Mouse (Mus musculus) CH12.LX (cell line): ENCODE results near the gene Man2b2. TPM values are rescaled to one million over a fixed set of nuclear protein-coding genes. Genes with fewer than 3 reads are reported as not detected.

Experiments
- DNase-seq: peaks from one replicate; pipeline ENCODE4 v3.0.0-alpha.2; 2013; ENCODE audit errors: extremely low read depth
- H3K27ac ChIP-seq: 2 replicates; pipeline ENCODE4 v1.5.1; 2012; ENCODE audit warnings: low read depth, mild to moderate bottlenecking, control low read depth, moderate library complexity; ENCODE audit not compliant: insufficient read depth
- H3K27me3 ChIP-seq: replicated peaks from 2 replicates; pipeline ENCODE3; 2012; ENCODE audit warnings: inconsistent platforms
- H3K36me3 ChIP-seq, 2 experiments: replicated peaks in 1 of 2; 2 replicates each; pipeline versions ENCODE3 to v1.6.1; 2012; ENCODE audit warnings: inconsistent platforms in 1 of 2, low read length in 1 of 2, mild to moderate bottlenecking in 1 of 2, mixed read lengths in 1 of 2, moderate library complexity in 1 of 2; ENCODE audit not compliant: control insufficient read depth in 1 of 2, insufficient read depth in 1 of 2
- H3K4me1 ChIP-seq, 2 experiments: 2 replicates each; pipeline ENCODE4 v1.6.1; 2012; ENCODE audit warnings: inconsistent platforms in 1 of 2, moderate library complexity in 1 of 2; ENCODE audit not compliant: insufficient read depth in 2 of 2, control insufficient read depth in 1 of 2
- H3K4me2 ChIP-seq: 2 replicates; pipeline ENCODE4 v1.6.1; 2012; ENCODE audit warnings: low read depth, mild to moderate bottlenecking, control low read depth; ENCODE audit not compliant: poor library complexity, insufficient read depth, severe bottlenecking
- H3K4me3 ChIP-seq, 3 experiments: fragments of 150-350 bp in 1 of 3; sonication (generic) in 1 of 3; replicated peaks in 1 of 3; 2 replicates each; pipeline versions ENCODE3 to v1.5.1; 2011 to 2012; ENCODE audit warnings: low read depth in 2 of 3, low read length in 2 of 3, mild to moderate bottlenecking in 2 of 3, moderate library complexity in 2 of 3, control low read depth in 1 of 3, improper control_type of control experiment in 1 of 3, inconsistent platforms in 1 of 3, mixed read lengths in 1 of 3; ENCODE audit not compliant: poor library complexity in 1 of 3
- H3K79me2 ChIP-seq: replicated peaks from 2 replicates; pipeline ENCODE4 v1.6.1; 2012; ENCODE audit warnings: mild to moderate bottlenecking, moderate library complexity; ENCODE audit not compliant: control insufficient read depth, poor library complexity, insufficient read depth, severe bottlenecking; ENCODE audit errors: extremely low read depth
- H3K9ac ChIP-seq: 2 replicates; pipeline ENCODE4 v1.6.1; 2012; ENCODE audit warnings: low read depth, mild to moderate bottlenecking, control low read depth, moderate library complexity; ENCODE audit not compliant: insufficient read depth
- H3K9me3 ChIP-seq: replicated peaks from 2 replicates; pipeline ENCODE3; 2012; ENCODE audit warnings: low read length, inconsistent platforms, mixed read lengths
- BHLHE40 ChIP-seq: IDR thresholded peaks from 2 replicates; pipeline ENCODE4 v1.6.1; 2011; ENCODE audit warnings: mild to moderate bottlenecking, low read depth, low read length, improper control_type of control experiment
- CHD2 ChIP-seq: IDR thresholded peaks from 2 replicates; pipeline ENCODE4 v1.6.1; 2011; ENCODE audit warnings: low read length, improper control_type of control experiment
- ELF1 ChIP-seq: IDR thresholded peaks from 2 replicates; pipeline ENCODE4 v1.6.1; 2014; ENCODE audit warnings: low read depth, mild to moderate bottlenecking, inconsistent platforms, low read length, improper control_type of control experiment
- GABPA ChIP-seq: IDR thresholded peaks from 2 replicates; pipeline ENCODE4 v1.6.1; 2012; ENCODE audit warnings: low read depth, low read length, improper control_type of control experiment, inconsistent platforms; ENCODE audit not compliant: insufficient replicate concordance
- JUND ChIP-seq: conservative IDR thresholded peaks from 2 replicates; pipeline ENCODE4 v1.6.1; 2011; ENCODE audit warnings: low read depth, low read length, improper control_type of control experiment
- KAT2A ChIP-seq: IDR thresholded peaks from 2 replicates; pipeline ENCODE4 v1.6.1; 2012; ENCODE audit warnings: low read length, improper control_type of control experiment, inconsistent platforms; ENCODE audit not compliant: insufficient replicate concordance
- MAFK ChIP-seq: IDR thresholded peaks from 2 replicates; pipeline ENCODE4 v1.6.1; 2011; ENCODE audit warnings: low read length, improper control_type of control experiment; ENCODE audit not compliant: insufficient replicate concordance
- MAX ChIP-seq: IDR thresholded peaks from 2 replicates; pipeline ENCODE4 v1.6.1; 2011; ENCODE audit warnings: low read length, improper control_type of control experiment
- MAZ ChIP-seq: IDR thresholded peaks from 2 replicates; pipeline ENCODE4 v1.6.1; 2012; ENCODE audit warnings: low read depth, mild to moderate bottlenecking, inconsistent platforms, low read length, improper control_type of control experiment, moderate library complexity
- MEF2A ChIP-seq: IDR thresholded peaks from 2 replicates; pipeline ENCODE4 v1.6.1; 2014; ENCODE audit warnings: low read depth, mild to moderate bottlenecking, inconsistent platforms, low read length, improper control_type of control experiment, borderline replicate concordance
- MXI1 ChIP-seq: IDR thresholded peaks from 2 replicates; pipeline ENCODE4 v1.6.1; 2011; ENCODE audit warnings: mild to moderate bottlenecking, low read depth, low read length, improper control_type of control experiment
- POLR2A ChIP-seq: IDR thresholded peaks from 2 replicates; pipeline ENCODE4 v1.6.1; 2011; ENCODE audit warnings: low read depth, mild to moderate bottlenecking, improper control_type of control experiment, low read length
- RCOR1 ChIP-seq: conservative IDR thresholded peaks from 2 replicates; pipeline ENCODE4 v1.6.1; 2012; ENCODE audit warnings: low read depth, mild to moderate bottlenecking, inconsistent platforms, low read length, improper control_type of control experiment
- SIN3A ChIP-seq: IDR thresholded peaks from 2 replicates; pipeline ENCODE4 v1.6.1; 2012; ENCODE audit warnings: low read length, improper control_type of control experiment, inconsistent platforms
- SMC3 ChIP-seq: IDR thresholded peaks from 2 replicates; pipeline ENCODE4 v1.6.1; 2011; ENCODE audit warnings: low read depth, low read length, improper control_type of control experiment
- TBP ChIP-seq: conservative IDR thresholded peaks from 2 replicates; pipeline ENCODE4 v1.6.1; 2011; ENCODE audit warnings: low read depth, low read length, improper control_type of control experiment
- USF1 ChIP-seq: IDR thresholded peaks from 2 replicates; pipeline ENCODE4 v1.6.1; 2014; ENCODE audit warnings: low read depth, mild to moderate bottlenecking, inconsistent platforms, low read length, improper control_type of control experiment
- USF2 ChIP-seq: conservative IDR thresholded peaks from 2 replicates; pipeline ENCODE4 v1.6.1; 2011; ENCODE audit warnings: low read depth, low read length, improper control_type of control experiment
- ZMIZ1 ChIP-seq: IDR thresholded peaks from 2 replicates; pipeline ENCODE4 v1.6.1; 2012; ENCODE audit warnings: low read depth, mild to moderate bottlenecking, inconsistent platforms, low read length, improper control_type of control experiment
- dilution Hi-C: fragments of 300-500 bp; cut with MboI; formaldehyde crosslinking; loops from 2 replicates; pipeline ENCODE4 v1.14.3; 2020; ENCODE audit warnings: low sequenced_read_pairs; ENCODE audit not compliant: extremely low pct_unique_long_range_greater_than_20kb, extremely low pct_ligation_motif_present
- in situ Hi-C: fragments of 300-500 bp; cut with MboI; formaldehyde crosslinking; loops from 3 replicates; pipeline ENCODE4 v1.14.3; 2019; ENCODE audit warnings: low sequenced_read_pairs, low pct_ligation_motif_present, low pct_unique_long_range_greater_than_20kb, mixed read lengths
- polyA plus RNA-seq: library from polyadenylated mRNA; unstranded; fragments of >175 nt; gene quantifications from 2 replicates; pipeline ENCODE4 v1.2.1, GENCODE M21; 2012; ENCODE audit warnings: low read depth; ENCODE audit not compliant: insufficient read length
- total RNA-seq, 2 experiments: library from RNA; depleted of rRNA; stranded (reverse); fragments of 300-350 nt in 1 of 2; fragments of >200 nt in 1 of 2; gene quantifications; 2 replicates each; pipeline ENCODE4 v1.2.3; 2012 to 2014

Gene Man2b2
- total and polyA plus RNA-seq, 3 experiments: 11.9 to 39.4 (median 29.9) TPM

GRCm38 (mm10) chr5:36857546-36857945, 27.1 kb upstream of the Man2b2 start:
- H3K79me2 ChIP-seq: no peaks in the 10 kb centered on the region
- dilution Hi-C loops: no loop called here
- DNase-seq: no peak

GRCm38 (mm10) chr5:36856529-36856928, 26.1 kb upstream of the Man2b2 start:
- H3K79me2 ChIP-seq: no peaks in the 10 kb centered on the region
- no peak overlapping the region for H3K9ac ChIP-seq
- no peaks in the 10 kb centered on the region for H3K4me1 ChIP-seq
- no peak for DNase-seq
- no peaks in the 10 kb centered on the region for H3K36me3 ChIP-seq
- H3K4me2 ChIP-seq: no peak overlapping the region
- in situ Hi-C loops: no loop called here
- H3K9me3 ChIP-seq: peaks cover 7% of the 10 kb centered on the region
- peaks cover 85% of the 10 kb centered on the region for H3K27me3 ChIP-seq
- TF ChIP-seq BHLHE40 (no peak), CHD2 (no peak), MEF2A (no peak), SIN3A (no peak), GABPA (no peak), MAFK (no peak), ZMIZ1 (no peak), JUND (no peak), USF1 (no peak)
- TF ChIP-seq, all 38 proteins: peak for 0
- dilution Hi-C loops: no loop called here
- Histone ChIP-seq H3K4me3 (no peak overlapping the region), H3K27ac (no peak overlapping the region)

More at GRCm38 (mm10) chr5:36857546-36857945, 27.1 kb upstream of the Man2b2 start:
- Histone ChIP-seq H3K36me3 (no peaks in the 10 kb centered on the region), H3K4me3 (no peak overlapping the region), H3K4me1 (no peaks in the 10 kb centered on the region), H3K9ac (no peak overlapping the region), H3K4me2 (no peak overlapping the region), H3K27me3 (peaks cover 89% of the 10 kb centered on the region), H3K27ac (no peak overlapping the region), H3K9me3 (peaks cover 7% of the 10 kb centered on the region)
- in situ Hi-C loops: no loop called here
- no peak for TF ChIP-seq POLR2A
- TF ChIP-seq, all 38 proteins: peak for 0

- TF ChIP-seq MXI1 (no peak), SMC3 (no peak), TBP (no peak), KAT2A (no peak), MAZ (no peak), MAX (no peak), POLR2A (no peak), ELF1 (no peak), MEF2A (no peak), USF2 (no peak), RCOR1 (no peak)
- TF ChIP-seq, all 38 proteins: peak for 0
- Histone ChIP-seq H3K4me3 (no peak overlapping the region), H3K4me2 (no peak overlapping the region), H3K27ac (no peak overlapping the region), H3K36me3 (no peaks in the 10 kb centered on the region), H3K9me3 (peaks cover 3% of the 10 kb centered on the region), H3K9ac (no peak overlapping the region), H3K27me3 (peaks cover 93% of the 10 kb centered on the region), H3K79me2 (no peaks in the 10 kb centered on the region), H3K4me1 (peaks cover 0 to under 1% of the 10 kb centered on the region in 2 experiments; a peak in 2 of 4 replicates)
- DNase-seq: no peak
- dilution Hi-C loops (no loop called here), in situ Hi-C loops (no loop called here)
Observed at GRCm38 (mm10) chr5:36855180-36855579, 24.7 kb upstream of the Man2b2 start.
